Mouse (Mus musculus) intestine, embryonic 16.5 days (tissue): ENCODE measurements around the gene Rbfox3. TPM values are rescaled to one million over a fixed set of nuclear protein-coding genes. Genes with fewer than 3 reads are reported as not detected.

Experiments used
- ATAC-seq: fragments of 200-750 bp; cut with Nextera tagmentation; 2 replicates; pipeline ENCODE4 v1.8.0; 2017; ENCODE audit warnings: moderate TSS enrichment, moderate library complexity
- H3K27ac ChIP-seq: fragments of 300-500 bp; sonication (generic); 2 replicates; pipeline ENCODE4 v1.5.1; 2014; ENCODE audit warnings: mild to moderate bottlenecking, low read length
- H3K27me3 ChIP-seq: fragments of 300-500 bp; sonication (generic); replicated peaks from 2 replicates; pipeline ENCODE4 v1.6.1; 2014; ENCODE audit warnings: low read length, control low read depth, mixed read lengths; ENCODE audit not compliant: control insufficient read depth, insufficient read depth
- H3K36me3 ChIP-seq: fragments of 300-500 bp; sonication (generic); 2 replicates; pipeline ENCODE4 v1.6.1; 2014; ENCODE audit warnings: low read length, control low read depth; ENCODE audit not compliant: control insufficient read depth, insufficient read depth
- H3K4me1 ChIP-seq: fragments of 300-500 bp; sonication (generic); 2 replicates; pipeline ENCODE4 v1.6.1; 2014; ENCODE audit warnings: low read length, control low read depth, mixed read lengths; ENCODE audit not compliant: control insufficient read depth, insufficient read depth
- H3K4me2 ChIP-seq: fragments of 300-500 bp; sonication (generic); 2 replicates; pipeline ENCODE4 v1.6.1; 2014; ENCODE audit warnings: low read depth, low read length, control low read depth
- H3K4me3 ChIP-seq: fragments of 300-500 bp; sonication (generic); 2 replicates; pipeline ENCODE4 v1.5.1; 2014; ENCODE audit warnings: mild to moderate bottlenecking, low read length
- H3K9ac ChIP-seq: fragments of 300-500 bp; sonication (generic); 2 replicates; pipeline ENCODE4 v1.6.1; 2014; ENCODE audit warnings: low read depth, low read length
- H3K9me3 ChIP-seq: fragments of 300-500 bp; sonication (generic); 2 replicates; pipeline ENCODE4 v1.6.1; 2016; ENCODE audit warnings: low read length, control low read depth; ENCODE audit not compliant: control insufficient read depth
- WGBS: fragments of 180-500 bp; shearing (Covaris S2); extraction: QIAGEN DNeasy Blood & Tissue Kit; methylation state at CpG from one replicate; pipeline ENCODE4 v1.1.7; 2014; 5-methylcytosine and 5-hydroxymethylcytosine counted together
- polyA plus RNA-seq: library from polyadenylated mRNA; unstranded; fragments of >200 nt; fragmentation: Nextera tagmentation; extraction: Ambion mirVana; gene quantifications from 2 replicates; pipeline ENCODE4 v1.2.1, GENCODE M21; 2015

The Rbfox3 gene
- polyA plus RNA-seq, 1 experiment from 2014 or later, result 0.98 TPM

GRCm38 (mm10) chr11:118598726-118599125 lies 312.7 kb downstream of the Rbfox3 start:
- Histone ChIP-seq H3K36me3 (no peaks in the 10 kb centered on the region), H3K9me3 (no peaks in the 10 kb centered on the region), H3K4me2 (no peak overlapping the region), H3K27me3 (no peaks in the 10 kb centered on the region; the same call in 1 of the 2 replicates), H3K4me3 (no peak overlapping the region), H3K9ac (no peak overlapping the region), H3K4me1 (no peaks in the 10 kb centered on the region), H3K27ac (no peak overlapping the region)
- ATAC-seq, result no peak
- 70% methylated on average over 5 of the region's 5 CpGs for WGBS

GRCm38 (mm10) chr11:118584826-118585225 lies 326.6 kb downstream of the Rbfox3 start:
- no peak overlapping the region for H3K27ac ChIP-seq
- no peaks in the 10 kb centered on the region for H3K36me3 ChIP-seq
- 2% methylated on average over 15 of the region's 15 CpGs for WGBS
- H3K9ac ChIP-seq, result no peak overlapping the region
- no peaks in the 10 kb centered on the region for H3K27me3 ChIP-seq
- H3K4me2 ChIP-seq, result no peak overlapping the region
- ATAC-seq, result no peak
- no peak overlapping the region for H3K4me3 ChIP-seq
- no peaks in the 10 kb centered on the region for H3K4me1 ChIP-seq
- H3K9me3 ChIP-seq, result no peaks in the 10 kb centered on the region

- Histone ChIP-seq H3K27ac (no peak overlapping the region), H3K4me2 (no peak overlapping the region), H3K9me3 (no peaks in the 10 kb centered on the region), H3K4me1 (no peaks in the 10 kb centered on the region), H3K4me3 (no peak overlapping the region), H3K36me3 (no peaks in the 10 kb centered on the region), H3K9ac (no peak overlapping the region), H3K27me3 (no peaks in the 10 kb centered on the region)
- 100% methylated on average over 1 of the region's 1 CpGs for WGBS
- no peak for ATAC-seq
Measured at GRCm38 (mm10) chr11:118583989-118584388, 327.4 kb downstream of the Rbfox3 start.

GRCm38 (mm10) chr11:118583573-118583972 lies 327.8 kb downstream of the Rbfox3 start:
- no peaks in the 10 kb centered on the region for H3K36me3 ChIP-seq
- 83% methylated on average over 8 of the region's 8 CpGs for WGBS
- no peak overlapping the region for H3K27ac ChIP-seq
- no peak overlapping the region for H3K4me2 ChIP-seq
- no peaks in the 10 kb centered on the region for H3K27me3 ChIP-seq
- H3K9me3 ChIP-seq, result no peaks in the 10 kb centered on the region
- no peak overlapping the region for H3K9ac ChIP-seq
- no peak for ATAC-seq
- H3K4me3 ChIP-seq, result no peak overlapping the region
- no peaks in the 10 kb centered on the region for H3K4me1 ChIP-seq

- Histone ChIP-seq H3K27ac (no peak overlapping the region), H3K4me2 (no peak overlapping the region), H3K36me3 (no peaks in the 10 kb centered on the region), H3K9ac (no peak overlapping the region), H3K27me3 (no peaks in the 10 kb centered on the region), H3K4me1 (no peaks in the 10 kb centered on the region), H3K9me3 (no peaks in the 10 kb centered on the region), H3K4me3 (no peak overlapping the region)
- no peak for ATAC-seq
- 49% methylated on average over 4 of the region's 4 CpGs for WGBS
Measured at GRCm38 (mm10) chr11:118581019-118581418, 330.4 kb downstream of the Rbfox3 start.

DNA sequence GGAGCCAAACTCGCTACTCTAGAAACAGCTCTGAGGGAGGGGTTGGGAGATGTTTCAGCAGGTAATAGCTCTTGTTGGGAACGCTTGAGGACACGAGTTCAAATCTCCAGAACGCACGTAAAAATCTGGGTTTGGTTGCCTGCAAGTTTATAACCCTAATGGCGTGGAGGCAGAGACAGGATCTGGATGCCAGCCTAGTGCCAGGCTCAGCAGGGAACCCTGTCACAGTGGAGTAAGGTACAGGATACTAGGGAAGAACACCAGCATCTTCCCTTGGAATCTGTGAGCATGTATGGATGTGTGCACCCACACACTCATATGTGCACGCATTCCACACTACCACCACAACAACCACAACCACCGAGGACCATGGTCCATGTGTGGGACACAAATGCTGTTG lies 331.8 kb downstream of the Rbfox3 start:
- Histone ChIP-seq H3K9me3 (no peaks in the 10 kb centered on the region), H3K4me2 (no peak overlapping the region), H3K27me3 (no peaks in the 10 kb centered on the region; the same call in 1 of the 2 replicates), H3K9ac (no peak overlapping the region), H3K4me1 (no peaks in the 10 kb centered on the region), H3K4me3 (no peak overlapping the region), H3K36me3 (no peaks in the 10 kb centered on the region), H3K27ac (no peak overlapping the region)
- WGBS, result 81% methylated on average over 8 of the region's 8 CpGs
- no peak for ATAC-seq

GRCm38 (mm10) chr11:118577271-118577670 lies 334.1 kb downstream of the Rbfox3 start:
- Histone ChIP-seq H3K4me1 (no peaks in the 10 kb centered on the region), H3K36me3 (no peaks in the 10 kb centered on the region), H3K9ac (no peak overlapping the region), H3K27ac (no peak overlapping the region), H3K4me3 (no peak overlapping the region), H3K4me2 (no peak overlapping the region), H3K27me3 (peaks cover 10% of the 10 kb centered on the region; the same call in 1 of the 2 replicates), H3K9me3 (no peaks in the 10 kb centered on the region)
- WGBS, result 58% methylated on average over 15 of the region's 15 CpGs
- ATAC-seq, result no peak

GRCm38 (mm10) chr11:118576611-118577010 lies 334.8 kb downstream of the Rbfox3 start:
- Histone ChIP-seq H3K27me3 (peaks cover 11% of the 10 kb centered on the region; the same call in 1 of the 2 replicates), H3K4me1 (no peaks in the 10 kb centered on the region), H3K27ac (no peak overlapping the region), H3K9me3 (no peaks in the 10 kb centered on the region), H3K9ac (no peak overlapping the region), H3K36me3 (no peaks in the 10 kb centered on the region), H3K4me3 (no peak overlapping the region), H3K4me2 (no peak overlapping the region)
- ATAC-seq, result no peak
- WGBS, result 57% methylated on average over 8 of the region's 8 CpGs

DNA sequence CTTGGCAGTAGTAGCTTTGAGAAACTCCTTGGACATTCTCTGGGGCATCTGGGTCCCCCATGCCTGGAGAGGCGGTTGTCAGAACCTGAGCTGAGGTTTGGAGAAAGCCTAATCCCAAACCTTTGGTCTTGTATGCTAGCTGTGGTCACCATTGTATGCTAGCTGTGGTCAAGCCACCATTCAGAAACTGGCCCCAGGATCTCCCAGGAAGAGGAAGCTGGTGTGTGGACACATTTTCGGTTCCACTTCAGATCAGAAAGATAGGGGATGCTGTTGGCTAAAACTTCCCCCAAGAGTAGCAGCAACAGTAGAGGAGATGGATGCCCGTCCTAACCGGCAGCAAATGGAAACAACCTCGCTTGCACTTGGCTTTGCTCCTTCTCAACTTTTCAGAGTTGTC lies 337.0 kb downstream of the Rbfox3 start:
- 77% methylated on average over 5 of the region's 5 CpGs for WGBS
- Histone ChIP-seq H3K9me3 (no peaks in the 10 kb centered on the region), H3K27me3 (peaks cover 33% of the 10 kb centered on the region), H3K4me3 (no peak overlapping the region), H3K36me3 (no peaks in the 10 kb centered on the region), H3K9ac (no peak overlapping the region), H3K27ac (no peak overlapping the region), H3K4me1 (no peaks in the 10 kb centered on the region), H3K4me2 (no peak overlapping the region)
- no peak for ATAC-seq

- no peak overlapping the region for H3K27ac ChIP-seq
- 0% methylated on average over 3 of the region's 3 CpGs for WGBS
- H3K36me3 ChIP-seq, result no peaks in the 10 kb centered on the region
- no peaks in the 10 kb centered on the region for H3K9me3 ChIP-seq
- no peak for ATAC-seq
- H3K4me3 ChIP-seq, result no peak overlapping the region
- H3K9ac ChIP-seq, result no peak overlapping the region
- no peaks in the 10 kb centered on the region for H3K4me1 ChIP-seq
- peaks cover 42% of the 10 kb centered on the region for H3K27me3 ChIP-seq
- no peak overlapping the region for H3K4me2 ChIP-seq
Measured at GRCm38 (mm10) chr11:118573569-118573968, 337.8 kb downstream of the Rbfox3 start.
